Mouse (Mus musculus) embryonic facial prominence, embryonic 14.5 days (tissue): ENCODE measurements around the gene Tnfrsf23. TPM values are rescaled to one million over a fixed set of nuclear protein-coding genes. Genes with fewer than 3 reads are reported as not detected.

ENCODE experiments used
- ATAC-seq: fragments of 200-750 bp; cut with Nextera tagmentation; 2 replicates; pipeline ENCODE4 v1.8.0; 2017; ENCODE audit warnings: low read depth, moderate number of reproducible peaks, moderate TSS enrichment
- DNase-seq: peaks from one replicate; pipeline ENCODE4 v3.0.0-alpha.2; 2015; ENCODE audit warnings: low spot score
- H3K27ac ChIP-seq: fragments of 300-500 bp; sonication (generic); replicated peaks from 2 replicates; pipeline ENCODE4 v1.5.1; 2014; ENCODE audit warnings: low read depth, mild to moderate bottlenecking, low read length, moderate library complexity
- H3K27me3 ChIP-seq: fragments of 300-500 bp; sonication (generic); replicated peaks from 2 replicates; pipeline ENCODE4 v1.6.1; 2014; ENCODE audit warnings: low read length; ENCODE audit not compliant: control insufficient read depth, insufficient read depth
- H3K36me3 ChIP-seq: fragments of 300-500 bp; sonication (generic); 2 replicates; pipeline ENCODE4 v1.6.1; 2014; ENCODE audit warnings: low read length, mixed read lengths; ENCODE audit not compliant: control insufficient read depth, insufficient read depth
- H3K4me1 ChIP-seq: fragments of 300-500 bp; sonication (generic); 2 replicates; pipeline ENCODE4 v1.6.1; 2014; ENCODE audit warnings: antibody characterized with exemption, low read length; ENCODE audit not compliant: control insufficient read depth, insufficient read depth
- H3K4me2 ChIP-seq: fragments of 300-500 bp; sonication (generic); 2 replicates; pipeline ENCODE4 v1.6.1; 2014; ENCODE audit warnings: low read depth, mild to moderate bottlenecking, low read length, moderate library complexity, mixed read lengths
- H3K4me3 ChIP-seq: fragments of 300-500 bp; sonication (generic); 2 replicates; pipeline ENCODE4 v1.5.1; 2014; ENCODE audit warnings: low read depth, mild to moderate bottlenecking, low read length
- H3K9ac ChIP-seq: fragments of 300-500 bp; sonication (generic); 2 replicates; pipeline ENCODE4 v1.6.1; 2014; ENCODE audit warnings: low read depth, mild to moderate bottlenecking, low read length, moderate library complexity, mixed read lengths
- H3K9me3 ChIP-seq: fragments of 300-500 bp; sonication (generic); 2 replicates; pipeline ENCODE4 v1.6.1; 2016; ENCODE audit warnings: low read length; ENCODE audit not compliant: control insufficient read depth
- WGBS: fragments of 180-500 bp; shearing (Covaris S2); extraction: QIAGEN DNeasy Blood & Tissue Kit; methylation state at CpG from one replicate; pipeline ENCODE4 v1.1.7; 2014; 5-methylcytosine and 5-hydroxymethylcytosine counted together
- polyA plus RNA-seq: library from polyadenylated mRNA; unstranded; fragments of >200 nt; fragmentation: Nextera tagmentation; extraction: Ambion mirVana; gene quantifications from 2 replicates; pipeline ENCODE4 v1.2.1, GENCODE M21; 2014

Gene Tnfrsf23
- polyA plus RNA-seq, 1 experiment from 2014 or later: 7.0 TPM

DNA sequence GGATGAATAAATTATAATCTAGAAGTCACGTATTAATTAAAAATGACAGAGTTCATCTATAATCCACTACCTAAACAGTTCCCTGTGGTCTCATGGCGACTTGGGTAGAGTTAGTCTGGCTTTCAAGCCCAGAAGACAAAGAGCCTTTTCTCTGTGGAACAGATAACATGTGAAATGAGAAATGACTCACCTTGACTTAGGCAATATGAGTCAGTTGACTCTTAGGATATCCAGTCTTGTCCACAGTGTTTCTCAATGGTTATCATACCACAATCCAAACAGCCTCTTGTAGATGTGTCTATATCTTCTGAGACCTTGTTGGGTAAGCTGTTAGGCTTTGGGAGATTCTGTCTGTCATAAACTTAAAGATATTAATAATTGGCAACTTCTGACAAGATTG is 54.2 kb downstream of the Tnfrsf23 start:
- Histone ChIP-seq H3K4me1 (no peaks in the 10 kb centered on the region), H3K27ac (no peak overlapping the region), H3K9ac (no peak overlapping the region), H3K9me3 (no peaks in the 10 kb centered on the region), H3K36me3 (no peaks in the 10 kb centered on the region), H3K4me2 (no peak overlapping the region), H3K27me3 (no peaks in the 10 kb centered on the region), H3K4me3 (no peak overlapping the region)
- 59% methylated on average over 2 of the region's 2 CpGs for WGBS
- no peak for DNase-seq
- ATAC-seq: no peak

DNA sequence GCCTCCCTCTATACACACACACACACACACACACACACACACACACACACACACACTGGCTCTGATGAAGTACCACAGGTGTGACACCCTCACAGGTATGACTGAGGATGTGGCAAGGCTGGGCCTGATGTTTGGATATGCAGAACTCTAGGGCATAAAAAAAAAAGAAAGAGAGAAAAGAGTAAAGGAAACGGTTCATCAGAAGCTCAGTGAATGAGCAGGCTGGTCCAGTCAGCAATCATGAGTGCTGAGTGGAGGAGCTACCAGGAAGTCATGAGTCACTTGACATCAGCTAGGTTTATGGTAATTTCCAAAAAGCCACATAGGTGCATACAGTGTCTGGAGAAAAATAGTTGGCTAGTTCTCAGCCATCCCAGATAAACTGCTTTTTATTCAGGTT is 56.2 kb downstream of the Tnfrsf23 start:
- no peak for DNase-seq
- 51% methylated on average over 1 of the region's 1 CpGs for WGBS
- ATAC-seq: no peak
- Histone ChIP-seq H3K36me3 (no peaks in the 10 kb centered on the region), H3K9me3 (no peaks in the 10 kb centered on the region), H3K4me2 (no peak overlapping the region), H3K4me1 (no peaks in the 10 kb centered on the region), H3K27ac (no peak overlapping the region), H3K9ac (no peak overlapping the region), H3K27me3 (no peaks in the 10 kb centered on the region), H3K4me3 (no peak overlapping the region)

- Histone ChIP-seq H3K4me3 (no peak within 1 kb of the TSS), H3K9ac (no peak within 1 kb of the TSS), H3K9me3 (no peaks in the 10 kb centered on the region), H3K27ac (no peak within 1 kb of the TSS), H3K27me3 (no peaks in the 10 kb centered on the region), H3K4me2 (no peak within 1 kb of the TSS), H3K36me3 (no peaks in the 10 kb centered on the region), H3K4me1 (no peaks in the 10 kb centered on the region)
- WGBS: 90% methylated on average over 1 of the region's 1 CpGs
- DNase-seq (no peak), ATAC-seq (no peak)
These were observed 57.1 kb downstream of the Tnfrsf23 start, which contains the start of gene Tnfrsf26 for GRCm38 (mm10) chr7:143628540-143628939. Gene Tnfrsf26, minus strand, starts transcription at chr7:143628722.

DNA sequence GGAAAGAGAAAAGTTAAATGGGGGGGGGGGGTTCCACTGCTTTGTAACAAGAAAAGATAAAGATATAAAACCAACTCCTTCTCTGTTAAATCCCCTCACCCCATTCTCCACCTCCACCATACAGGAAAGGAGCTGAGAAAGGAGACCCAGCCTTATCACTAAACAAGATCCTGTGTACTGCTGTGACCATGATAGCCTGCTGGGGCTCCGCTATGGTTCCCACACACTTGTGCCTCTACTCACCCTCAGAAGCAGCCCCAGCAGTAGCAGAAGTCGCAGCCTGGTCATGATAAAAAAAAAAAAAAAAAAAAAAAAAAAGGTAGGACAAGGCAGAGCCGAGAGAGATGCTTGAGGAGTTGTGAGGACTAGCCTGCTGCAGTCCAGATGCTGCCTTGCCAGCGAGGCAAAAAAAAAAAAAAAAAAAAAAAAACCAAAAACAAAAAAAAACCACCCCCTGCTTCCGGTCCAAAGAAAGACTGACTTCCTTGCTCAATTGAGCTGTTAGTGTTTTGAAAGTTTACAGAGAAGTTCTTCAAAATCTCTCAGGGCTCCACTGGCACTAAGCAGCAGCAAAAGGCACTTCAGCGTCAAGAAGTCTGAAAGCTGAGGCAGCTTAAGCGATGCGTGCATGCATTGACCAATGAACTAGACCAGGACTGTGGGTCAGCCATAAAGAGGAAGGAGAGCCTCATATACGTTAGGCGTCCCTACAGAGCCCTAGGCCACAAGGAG is 58.0 kb downstream of the Tnfrsf23 start:
- no peaks in the 10 kb centered on the region for H3K27me3 ChIP-seq
- no peak overlapping the region for H3K4me2 ChIP-seq
- H3K9ac ChIP-seq: no peak overlapping the region
- H3K4me3 ChIP-seq: no peak overlapping the region
- ATAC-seq (no peak), DNase-seq (no peak)
- no peak overlapping the region for H3K27ac ChIP-seq
- 55% methylated on average over 10 of the region's 10 CpGs for WGBS
- no peaks in the 10 kb centered on the region for H3K9me3 ChIP-seq
- H3K36me3 ChIP-seq: no peaks in the 10 kb centered on the region
- no peaks in the 10 kb centered on the region for H3K4me1 ChIP-seq

- H3K36me3 ChIP-seq: no peaks in the 10 kb centered on the region
- H3K27ac ChIP-seq: no peak overlapping the region
- H3K4me1 ChIP-seq: no peaks in the 10 kb centered on the region
- H3K9me3 ChIP-seq: no peaks in the 10 kb centered on the region
- H3K27me3 ChIP-seq: no peaks in the 10 kb centered on the region
- 58% methylated on average over 2 of the region's 2 CpGs for WGBS
- ATAC-seq (no peak), DNase-seq (no peak)
- H3K4me3 ChIP-seq: no peak overlapping the region
- no peak overlapping the region for H3K4me2 ChIP-seq
- no peak overlapping the region for H3K9ac ChIP-seq
These were observed 59.5 kb downstream of the Tnfrsf23 start for GRCm38 (mm10) chr7:143626178-143626577.

- no peaks in the 10 kb centered on the region for H3K9me3 ChIP-seq
- H3K4me1 ChIP-seq: no peaks in the 10 kb centered on the region
- no peak overlapping the region for H3K4me2 ChIP-seq
- no peak for DNase-seq
- H3K4me3 ChIP-seq: no peak overlapping the region
- ATAC-seq: no peak
- no peaks in the 10 kb centered on the region for H3K27me3 ChIP-seq
- H3K27ac ChIP-seq: no peak overlapping the region
- H3K9ac ChIP-seq: no peak overlapping the region
- 69% methylated on average over 5 of the region's 5 CpGs for WGBS
- H3K36me3 ChIP-seq: no peaks in the 10 kb centered on the region
These were observed 60.5 kb downstream of the Tnfrsf23 start for GRCm38 (mm10) chr7:143625151-143625550.

DNA sequence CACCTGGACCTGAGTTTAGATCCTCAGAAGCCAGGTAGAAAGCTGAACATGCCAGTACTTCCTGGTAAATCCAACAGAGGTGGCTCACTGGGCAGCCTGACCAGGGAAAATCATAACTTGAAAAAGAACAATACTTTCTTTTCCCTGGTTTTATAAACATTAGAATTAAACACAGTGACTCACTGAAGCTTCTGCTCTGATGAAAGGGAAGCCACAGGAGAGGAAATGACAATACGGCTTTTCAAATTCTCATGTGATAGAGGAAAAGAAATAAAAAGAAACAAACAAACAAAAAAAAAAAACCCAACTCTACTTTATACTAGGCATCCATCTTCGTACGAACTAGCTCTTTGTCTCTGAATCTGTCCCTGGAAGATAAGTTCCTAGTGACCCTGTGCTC is 61.1 kb downstream of the Tnfrsf23 start:
- H3K27ac ChIP-seq: no peak overlapping the region
- 81% methylated on average over 3 of the region's 3 CpGs for WGBS
- DNase-seq (no peak), ATAC-seq (no peak)
- H3K27me3 ChIP-seq: no peaks in the 10 kb centered on the region
- H3K9me3 ChIP-seq: no peaks in the 10 kb centered on the region
- H3K36me3 ChIP-seq: no peaks in the 10 kb centered on the region
- H3K4me2 ChIP-seq: no peak overlapping the region
- H3K4me3 ChIP-seq: no peak overlapping the region
- no peak overlapping the region for H3K9ac ChIP-seq
- no peaks in the 10 kb centered on the region for H3K4me1 ChIP-seq

- Histone ChIP-seq H3K9me3 (no peaks in the 10 kb centered on the region), H3K36me3 (no peaks in the 10 kb centered on the region), H3K4me3 (no peak overlapping the region), H3K4me1 (no peaks in the 10 kb centered on the region), H3K27ac (no peak overlapping the region), H3K9ac (no peak overlapping the region), H3K27me3 (no peaks in the 10 kb centered on the region), H3K4me2 (no peak overlapping the region)
- DNase-seq (no peak), ATAC-seq (no peak)
- WGBS: 58% methylated on average over 1 of the region's 1 CpGs
These were observed 64.7 kb downstream of the Tnfrsf23 start for GRCm38 (mm10) chr7:143620951-143621350.
